ENCODE assay signal across 15 mouse cellular contexts in genomic region chr17:13717428-13717827, GRCm38 (mm10). TPM values are rescaled to one million over a fixed set of nuclear protein-coding genes. Genes with fewer than 3 reads are reported as not detected.
DNase-seq lines count a peak whose midpoint lies in the region; ATAC-seq and TF ChIP-seq lines count a peak whose summit lies in the region.
"Had no signal": no experiment of that assay in that cellular context is flagged by ENCODE, and none has a peak within 500 bp of the region (broad histone marks: within the 10 kb centered on the region; RNA-seq: fewer than 3 reads in every experiment).

No protein-coding gene starts in this region.

- POLR2A ChIA-PET in Patski (lab: Charles Lee): interaction anchor here (0.5 to 1.4 kb wide), 4 partner anchors 11 to 85 kb away, joined by 3 to 4 read pairs (median 4); no protein-coding TSS in a partner anchor

- CTCF ChIA-PET in Patski (lab: Charles Lee): interaction anchor here (0.8 to 1.4 kb wide), 4 partner anchors 11 to 45 kb away, joined by 3 to 5 read pairs (median 4); partner anchors contain the start of gene Tcte2

- TF ChIP-seq CTCF in Patski (IDR thresholded peaks at IDR 0.05): no peak

- no peaks in the 10 kb centered on the region for H3K27me3 ChIP-seq in Patski
- H3K27me3 ChIP-seq: forebrain, embryonic 12.5 days had no signal

- no peak for DNase-seq in frontal cortex, postnatal 14 days (ENCODE audit: low spot score in 2 of 2)
- DNase-seq in right cerebral cortex, adult 18-20 months: peak; percentile 51
- DNase-seq in right cerebral cortex, postnatal 10 days (ENCODE audit: low spot score in 2 of 2): no peak
- DNase-seq in Patski (ENCODE audit: low read depth, low spot score): no peak
- DNase-seq in brain, adult 2 months (ENCODE audit: low read depth, low spot score): peak; percentile 78
- DNase-seq in layer of hippocampus, adult 11-12 months (ENCODE audit: low spot score): no peak
- DNase-seq: cerebellum, adult 9-11 months; gastrocnemius, postnatal 36 days; kidney, adult 11 months; lung, adult 18-20 months; thymus, postnatal 25 days had no signal

- peak; percentile 76; the same call in 1 of the 2 replicates for ATAC-seq in frontal cortex, adult (ENCODE audit: low TSS enrichment)
- ATAC-seq in Patski: peak; percentile 72
- ATAC-seq in monocyte, adult 5-6 weeks (replicated peaks; ENCODE audit: insufficient number of reproducible peaks, low FRiP score, low TSS enrichment, poor library complexity, severe bottlenecking): no peak
- ATAC-seq: midbrain, embryonic 16.5 days had no signal

- in situ Hi-C loops in Patski (cut with MboI; ENCODE audit: low pct_unique_long_range_greater_than_20kb): no loop called here

RNA-seq across cellular contexts. Expression of gene Afdn, which starts 42.9 kb away (rescaled TPM):
- polyA plus RNA-seq in Patski (2021): 167 TPM
- total RNA-seq in monocyte, adult 5-6 weeks (2017): 116 to 154 TPM (median 126 TPM) in 3 replicates

RNA-seq across cellular contexts. Expression of gene Tcte2, which starts 44.2 kb away (rescaled TPM):
- polyA plus RNA-seq in Patski (2021): 4.1 TPM
- total RNA-seq in monocyte, adult 5-6 weeks (2017): 0.39 TPM in 1 of 3 replicates, not detected in the others

Comparison
In these comparisons a context has a peak if more than half of its experiments do, and no peak if none do; other contexts are left out.
1. DNase-seq: peak in right cerebral cortex, adult 18-20 months (single experiment) and brain, adult 2 months (single experiment); none in frontal cortex, postnatal 14 days (0 of 2), right cerebral cortex, postnatal 10 days (0 of 2), Patski (single experiment) and layer of hippocampus, adult 11-12 months (single experiment).